Mouse (Mus musculus): Measurements from ENCODE around the gene Sept12.

Sept12 gene

DNA sequence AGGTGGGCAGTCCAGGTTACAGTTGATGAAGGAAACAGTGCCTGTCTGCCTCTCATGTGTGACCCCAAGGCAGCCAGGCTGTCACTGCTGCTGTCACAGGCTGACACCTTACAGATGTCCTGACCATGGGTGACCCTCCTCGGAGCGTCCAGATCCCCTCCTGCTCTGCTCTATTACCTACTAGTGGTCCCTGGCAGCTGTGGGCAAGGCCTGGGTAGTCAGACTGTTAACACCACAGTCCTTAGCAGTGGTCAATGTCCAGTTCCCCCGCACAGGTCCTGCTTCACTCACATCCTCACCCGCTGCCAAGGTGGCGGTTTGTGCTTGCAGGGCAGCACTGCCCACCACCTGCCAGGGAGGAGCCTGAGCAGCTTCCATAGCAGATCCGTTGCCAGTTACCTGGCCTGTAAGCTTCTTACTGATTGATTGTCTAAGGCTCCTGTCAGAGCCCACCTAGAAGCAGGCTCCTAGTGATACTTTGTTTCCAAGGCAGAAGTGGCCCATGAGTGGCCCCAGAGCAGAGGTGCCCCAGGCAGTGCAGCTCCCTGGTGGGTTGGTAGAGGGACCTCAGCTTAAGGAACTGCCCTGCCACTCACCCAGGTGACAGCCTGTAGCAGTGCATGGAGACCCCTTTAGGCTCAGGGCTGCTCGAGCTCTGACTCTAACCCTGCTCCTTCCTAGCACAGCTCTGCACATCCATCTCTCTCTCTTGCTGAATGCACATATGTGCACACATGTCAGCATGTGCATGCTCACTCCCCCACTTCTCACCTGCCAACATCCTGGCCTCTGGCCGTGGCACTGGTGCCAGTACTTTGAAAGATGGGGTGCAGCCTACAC lies 60.1 kb downstream of the Sept12 start:
- no peak for DNase-seq (ENCODE audit: low spot score)

All from MN1 (cell line).